In genomic region chr8:69937466-69937865, GRCm38 (mm10) we compare ENCODE assay signal across 12 mouse cellular contexts. TPM values are rescaled to one million over a fixed set of nuclear protein-coding genes. Genes with fewer than 3 reads are reported as not detected.
DNase-seq lines count a peak whose midpoint lies in the region; ATAC-seq and TF ChIP-seq lines count a peak whose summit lies in the region.
"Had no signal": no experiment of that assay in that cellular context is flagged by ENCODE, and none has a peak within 500 bp of the region (broad histone marks: within the 10 kb centered on the region; RNA-seq: fewer than 3 reads in every experiment).

No protein-coding gene starts in this region.

- H3K9ac ChIP-seq in intestine, postnatal 0 days (ENCODE audit: low read depth, low read length) = no peak overlapping the region
- H3K9ac ChIP-seq in intestine, embryonic 15.5 days = no peak overlapping the region
- H3K9ac ChIP-seq in stomach, embryonic 15.5 days = no peak overlapping the region
- H3K9ac ChIP-seq in stomach, postnatal 0 days (ENCODE audit: low read length) = no peak overlapping the region
- H3K9ac ChIP-seq: hindbrain, embryonic 14.5 days; limb, embryonic 13.5 days; midbrain, embryonic 13.5 days had no signal

- peak overlapping the region; percentile 37; the same call in 1 of the 2 replicates for H3K27ac ChIP-seq in intestine, postnatal 0 days (ENCODE audit: low read depth, low read length)
- no peak overlapping the region for H3K27ac ChIP-seq in intestine, embryonic 15.5 days
- H3K27ac ChIP-seq in stomach, embryonic 15.5 days = peak overlapping the region; percentile 12; the same call in 1 of the 2 replicates
- H3K27ac ChIP-seq in stomach, postnatal 0 days (replicated peaks) = no peak overlapping the region
- peak overlapping the region; percentile 17; the same call in 1 of the 2 replicates for H3K27ac ChIP-seq in brown adipose tissue, adult 24 weeks (replicated peaks; ENCODE audit: low read depth, low read length)

- TF ChIP-seq CTCF in intestine, postnatal 0 days (IDR thresholded peaks at IDR 0.05; ENCODE audit: low read depth) = no peak
- TF ChIP-seq CTCF in stomach, postnatal 0 days (IDR thresholded peaks at IDR 0.05; ENCODE audit: low read depth) = no peak

- no peak overlapping the region for H3K4me3 ChIP-seq in intestine, postnatal 0 days (ENCODE audit: low read depth, low read length)
- H3K4me3 ChIP-seq in intestine, embryonic 15.5 days (replicated peaks) = no peak overlapping the region
- H3K4me3 ChIP-seq in stomach, embryonic 15.5 days (replicated peaks) = no peak overlapping the region
- no peak overlapping the region for H3K4me3 ChIP-seq in stomach, postnatal 0 days (ENCODE audit: low read depth, low read length)
- H3K4me3 ChIP-seq in brown adipose tissue, adult 24 weeks (ENCODE audit: insufficient read depth, low read depth, low read length) = no peak overlapping the region
- H3K4me3 ChIP-seq: limb, embryonic 13.5 days; midbrain, embryonic 13.5 days had no signal

- no peak for TF ChIP-seq EP300 in stomach, postnatal 0 days (optimal IDR thresholded peaks at IDR 0.05)

- H3K4me2 ChIP-seq in intestine, postnatal 0 days (replicated peaks; ENCODE audit: low read depth) = no peak overlapping the region
- H3K4me2 ChIP-seq in intestine, embryonic 15.5 days (replicated peaks) = no peak overlapping the region
- no peak overlapping the region for H3K4me2 ChIP-seq in stomach, embryonic 15.5 days
- H3K4me2 ChIP-seq in stomach, postnatal 0 days (replicated peaks; ENCODE audit: low read depth) = no peak overlapping the region
- H3K4me2 ChIP-seq: hindbrain, embryonic 14.5 days; limb, embryonic 13.5 days; midbrain, embryonic 13.5 days had no signal

- peaks cover 26% of the 10 kb centered on the region for H3K36me3 ChIP-seq in intestine, postnatal 0 days (ENCODE audit: control insufficient read depth, insufficient read depth)
- no peaks in the 10 kb centered on the region; the same call in 1 of the 2 replicates for H3K36me3 ChIP-seq in intestine, embryonic 15.5 days
- peaks cover 7% of the 10 kb centered on the region; the same call in 1 of the 2 replicates for H3K36me3 ChIP-seq in stomach, embryonic 15.5 days
- no peaks in the 10 kb centered on the region for H3K36me3 ChIP-seq in stomach, postnatal 0 days (ENCODE audit: control insufficient read depth, insufficient read depth, low read length)

- peaks cover 13% of the 10 kb centered on the region for H3K4me1 ChIP-seq in intestine, postnatal 0 days (replicated peaks; ENCODE audit: control insufficient read depth, insufficient read depth, low read length)
- peaks cover 41% of the 10 kb centered on the region for H3K4me1 ChIP-seq in intestine, embryonic 15.5 days (replicated peaks)
- peaks cover 27% of the 10 kb centered on the region for H3K4me1 ChIP-seq in stomach, embryonic 15.5 days
- 0 out of 2 replicates have a peak, but pooled peaks cover 2% of the 10 kb centered on the region for H3K4me1 ChIP-seq in stomach, postnatal 0 days (replicated peaks; ENCODE audit: control insufficient read depth, insufficient read depth)
- peaks cover 63% of the 10 kb centered on the region for H3K4me1 ChIP-seq in brown adipose tissue, adult 24 weeks (ENCODE audit: control insufficient read depth, insufficient read depth, insufficient read length, low read length)

- WGBS in intestine, postnatal 0 days = 62% methylated on average over 3 of the region's 3 CpGs
- WGBS in intestine, embryonic 15.5 days = 72% methylated on average over 3 of the region's 3 CpGs
- 76% methylated on average over 3 of the region's 3 CpGs for WGBS in stomach, embryonic 15.5 days
- 68% methylated on average over 3 of the region's 3 CpGs for WGBS in stomach, postnatal 0 days

- H3K9me3 ChIP-seq in intestine, postnatal 0 days (ENCODE audit: control insufficient read depth) = no peaks in the 10 kb centered on the region
- no peaks in the 10 kb centered on the region for H3K9me3 ChIP-seq in intestine, embryonic 15.5 days
- H3K9me3 ChIP-seq in stomach, embryonic 15.5 days = no peaks in the 10 kb centered on the region
- H3K9me3 ChIP-seq in stomach, postnatal 0 days (ENCODE audit: control insufficient read depth, low read length) = no peaks in the 10 kb centered on the region
- H3K9me3 ChIP-seq: limb, embryonic 13.5 days; midbrain, embryonic 13.5 days had no signal

- ATAC-seq in intestine, postnatal 0 days = no peak
- no peak for ATAC-seq in intestine, embryonic 15.5 days
- ATAC-seq in stomach, embryonic 15.5 days (ENCODE audit: insufficient read depth, low FRiP score, low read depth) = no peak
- ATAC-seq in stomach, postnatal 0 days (ENCODE audit: low FRiP score, low TSS enrichment) = no peak

- DNase-seq in stomach, postnatal 0 days (ENCODE audit: low spot score) = no peak
- DNase-seq in left cerebral cortex, adult 8-10 months (ENCODE audit: low spot score in 2 of 2) = no peak
- DNase-seq in Muller cell, postnatal 12 days (ENCODE audit: inconsistent ontology term) = no peak
- DNase-seq: thymus, postnatal 14 days had no signal

- no peaks in the 10 kb centered on the region for H3K27me3 ChIP-seq in intestine, postnatal 0 days (replicated peaks; ENCODE audit: control insufficient read depth, insufficient read depth, low read length)
- no peaks in the 10 kb centered on the region for H3K27me3 ChIP-seq in intestine, embryonic 15.5 days (replicated peaks)
- no peaks in the 10 kb centered on the region for H3K27me3 ChIP-seq in stomach, embryonic 15.5 days (replicated peaks)
- no peaks in the 10 kb centered on the region for H3K27me3 ChIP-seq in stomach, postnatal 0 days (ENCODE audit: control insufficient read depth, insufficient read depth, low read length)
- H3K27me3 ChIP-seq: limb, embryonic 13.5 days; midbrain, embryonic 13.5 days had no signal

RNA-seq across cellular contexts. Expression of gene Yjefn3, which starts 35.0 kb away (rescaled TPM):
- 2.1 and 2.2 TPM in 2 replicates for polyA plus RNA-seq in intestine, postnatal 0 days (2015; fragmentation: Nextera tagmentation; extraction: Ambion mirVana)
- 3.9 and 4.2 TPM in 2 replicates for polyA plus RNA-seq in intestine, embryonic 15.5 days (2015; fragmentation: Nextera tagmentation; extraction: Ambion mirVana)
- polyA plus RNA-seq in stomach, embryonic 15.5 days (2015; fragmentation: Nextera tagmentation; extraction: Ambion mirVana) = 2.8 and 4.1 TPM in 2 replicates
- 1.6 and 2.7 TPM in 2 replicates for polyA plus RNA-seq in stomach, postnatal 0 days (2015; fragmentation: Nextera tagmentation; extraction: Ambion mirVana)
- polyA plus RNA-seq in brown adipose tissue, adult 24 weeks (2012; ENCODE audit: insufficient read depth, insufficient read length, missing spikeins) = 8.4 and 10.4 TPM in 2 replicates
- 10 to 100 TPM; 20.2 to 30.4 (median 21.7) TPM for total RNA-seq in left cerebral cortex, adult 8-10 months (2022)
- total RNA-seq: common myeloid progenitor, adult 5-6 weeks had no signal

RNA-seq across cellular contexts. Expression of gene Ndufa13, which starts 35.1 kb away (rescaled TPM):
- polyA plus RNA-seq in intestine, postnatal 0 days (2015; fragmentation: Nextera tagmentation; extraction: Ambion mirVana) = 310 and 317 TPM in 2 replicates
- 212 and 213 TPM in 2 replicates for polyA plus RNA-seq in intestine, embryonic 15.5 days (2015; fragmentation: Nextera tagmentation; extraction: Ambion mirVana)
- polyA plus RNA-seq in stomach, embryonic 15.5 days (2015; fragmentation: Nextera tagmentation; extraction: Ambion mirVana) = 183 and 190 TPM in 2 replicates
- polyA plus RNA-seq in stomach, postnatal 0 days (2015; fragmentation: Nextera tagmentation; extraction: Ambion mirVana) = 199 and 205 TPM in 2 replicates
- 437 and 615 TPM in 2 replicates for polyA plus RNA-seq in brown adipose tissue, adult 24 weeks (2012; ENCODE audit: insufficient read depth, insufficient read length, missing spikeins)
- 100 to 1,000 TPM; 102 to 149 (median 131) TPM for total RNA-seq in left cerebral cortex, adult 8-10 months (2022)

RNA-seq across cellular contexts. Expression of gene Tssk6, which starts 35.5 kb away (rescaled TPM):
- polyA plus RNA-seq in intestine, postnatal 0 days (2015; fragmentation: Nextera tagmentation; extraction: Ambion mirVana) = 1.2 and 2.3 TPM in 2 replicates
- polyA plus RNA-seq in intestine, embryonic 15.5 days (2015; fragmentation: Nextera tagmentation; extraction: Ambion mirVana) = 2.8 and 3.4 TPM in 2 replicates
- 3.1 and 3.9 TPM in 2 replicates for polyA plus RNA-seq in stomach, embryonic 15.5 days (2015; fragmentation: Nextera tagmentation; extraction: Ambion mirVana)
- 2.1 and 2.7 TPM in 2 replicates for polyA plus RNA-seq in stomach, postnatal 0 days (2015; fragmentation: Nextera tagmentation; extraction: Ambion mirVana)
- polyA plus RNA-seq in brown adipose tissue, adult 24 weeks (2012; ENCODE audit: insufficient read depth, insufficient read length, missing spikeins) = not detected in 2 replicates
- total RNA-seq in left cerebral cortex, adult 8-10 months (2022) = under 1 TPM in 1 of 4 experiments, not detected in 3; 0.28 TPM
- total RNA-seq: common myeloid progenitor, adult 5-6 weeks had no signal

RNA-seq across cellular contexts. Expression of gene Cilp2, which starts 50.0 kb away (rescaled TPM):
- 0.22 and 0.25 TPM in 2 replicates for polyA plus RNA-seq in intestine, postnatal 0 days (2015; fragmentation: Nextera tagmentation; extraction: Ambion mirVana)
- 0.48 and 0.65 TPM in 2 replicates for polyA plus RNA-seq in intestine, embryonic 15.5 days (2015; fragmentation: Nextera tagmentation; extraction: Ambion mirVana)
- 0.83 and 0.95 TPM in 2 replicates for polyA plus RNA-seq in stomach, embryonic 15.5 days (2015; fragmentation: Nextera tagmentation; extraction: Ambion mirVana)
- 0.30 and 0.36 TPM in 2 replicates for polyA plus RNA-seq in stomach, postnatal 0 days (2015; fragmentation: Nextera tagmentation; extraction: Ambion mirVana)
- polyA plus RNA-seq in brown adipose tissue, adult 24 weeks (2012; ENCODE audit: insufficient read depth, insufficient read length, missing spikeins) = not detected in 2 replicates
- under 1 TPM; 0.54 to 0.79 (median 0.65) TPM for total RNA-seq in left cerebral cortex, adult 8-10 months (2022)
- total RNA-seq: common myeloid progenitor, adult 5-6 weeks had no signal

RNA-seq across cellular contexts. Expression of gene Gatad2a, which starts 58.7 kb away (rescaled TPM):
- polyA plus RNA-seq in intestine, postnatal 0 days (2015; fragmentation: Nextera tagmentation; extraction: Ambion mirVana) = 42.6 and 43.3 TPM in 2 replicates
- polyA plus RNA-seq in intestine, embryonic 15.5 days (2015; fragmentation: Nextera tagmentation; extraction: Ambion mirVana) = 51.2 and 54.7 TPM in 2 replicates
- 56.0 and 56.8 TPM in 2 replicates for polyA plus RNA-seq in stomach, embryonic 15.5 days (2015; fragmentation: Nextera tagmentation; extraction: Ambion mirVana)
- 32.4 and 36.4 TPM in 2 replicates for polyA plus RNA-seq in stomach, postnatal 0 days (2015; fragmentation: Nextera tagmentation; extraction: Ambion mirVana)
- polyA plus RNA-seq in brown adipose tissue, adult 24 weeks (2012; ENCODE audit: insufficient read depth, insufficient read length, missing spikeins) = 33.7 and 35.6 TPM in 2 replicates
- total RNA-seq in left cerebral cortex, adult 8-10 months (2022) = 10 to 100 TPM; 29.7 to 38.2 (median 30.4) TPM

Comparison
In these comparisons a context has a peak if more than half of its experiments do, and no peak if none do; other contexts are left out.
1. H3K27ac ChIP-seq: peak in intestine, postnatal 0 days (single experiment), stomach, embryonic 15.5 days (single experiment) and brown adipose tissue, adult 24 weeks (single experiment); none in intestine, embryonic 15.5 days (single experiment) and stomach, postnatal 0 days (single experiment).